Mouse (Mus musculus) brain, embryonic 14.5 days (tissue): ENCODE data around the gene Slc23a2. TPM values are rescaled to one million over a fixed set of nuclear protein-coding genes. Genes with fewer than 3 reads are reported as not detected.
A peak's percentile ranks its signal among the peaks of the same experiment; 100 is the strongest.

Experiments used
- DNase-seq: peaks from one replicate; pipeline ENCODE4 v3.0.0-alpha.2; 2011; ENCODE audit warnings: low read depth
- CTCF ChIP-seq: fragments of 200-500 bp; IDR thresholded peaks from 2 replicates; pipeline ENCODE4 v1.5.1; 2012; ENCODE audit warnings: inconsistent platforms, mild to moderate bottlenecking, moderate library complexity, borderline replicate concordance; ENCODE audit not compliant: insufficient read depth, insufficient read length; ENCODE audit errors: extremely low read depth
- POLR2A ChIP-seq: fragments of 200-500 bp; IDR thresholded peaks from 2 replicates; pipeline ENCODE4 v1.6.1; 2012; ENCODE audit warnings: mild to moderate bottlenecking, inconsistent platforms, borderline replicate concordance; ENCODE audit not compliant: poor library complexity, insufficient read depth, insufficient read length, severe bottlenecking; ENCODE audit errors: extremely low read depth
- polyA plus RNA-seq: library from polyadenylated mRNA; depleted of rRNA; stranded (reverse); fragments of >200 nt; gene quantifications from 2 replicates; pipeline ENCODE4 v1.2.3, GENCODE M21; 2012

The Slc23a2 gene
- polyA plus RNA-seq, 1 experiment, result 40.9 TPM

DNA sequence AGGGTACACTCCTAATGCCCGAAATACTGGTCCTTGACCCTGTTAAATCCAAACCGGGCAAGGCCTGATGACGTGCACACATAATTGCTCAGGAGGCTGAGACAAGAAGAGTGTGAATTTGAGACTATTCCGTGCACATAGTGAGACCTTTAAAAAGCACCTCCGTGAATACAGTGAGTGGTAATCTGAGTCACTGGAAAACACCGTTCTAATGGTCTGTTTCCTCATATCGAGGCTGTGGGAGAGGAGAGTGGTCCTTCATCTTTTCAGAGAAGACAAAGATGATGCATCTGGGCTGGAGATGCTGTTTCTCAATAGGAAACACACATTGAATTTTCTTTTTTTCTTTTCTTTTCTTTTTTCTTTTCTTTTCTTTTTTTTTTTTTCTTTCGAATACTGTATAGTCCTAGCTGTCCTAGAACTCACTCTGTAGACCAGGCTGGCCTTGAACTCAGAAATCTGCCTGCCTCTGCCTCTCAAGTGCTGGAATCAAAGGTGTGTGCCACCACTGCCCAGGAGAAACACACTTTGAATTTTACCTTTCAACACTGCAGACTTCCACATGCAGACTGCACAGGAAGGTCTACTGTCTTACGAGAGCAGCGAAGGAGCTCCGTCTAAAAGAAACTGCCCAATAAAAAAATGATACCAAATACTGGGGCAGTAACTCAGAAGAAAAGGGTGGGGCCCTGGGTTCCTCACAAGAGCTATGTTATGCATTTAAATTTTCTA is 113.4 kb downstream of the Slc23a2 start:
- no peak for DNase-seq
- TF ChIP-seq POLR2A (no peak), CTCF (no peak)

DNA sequence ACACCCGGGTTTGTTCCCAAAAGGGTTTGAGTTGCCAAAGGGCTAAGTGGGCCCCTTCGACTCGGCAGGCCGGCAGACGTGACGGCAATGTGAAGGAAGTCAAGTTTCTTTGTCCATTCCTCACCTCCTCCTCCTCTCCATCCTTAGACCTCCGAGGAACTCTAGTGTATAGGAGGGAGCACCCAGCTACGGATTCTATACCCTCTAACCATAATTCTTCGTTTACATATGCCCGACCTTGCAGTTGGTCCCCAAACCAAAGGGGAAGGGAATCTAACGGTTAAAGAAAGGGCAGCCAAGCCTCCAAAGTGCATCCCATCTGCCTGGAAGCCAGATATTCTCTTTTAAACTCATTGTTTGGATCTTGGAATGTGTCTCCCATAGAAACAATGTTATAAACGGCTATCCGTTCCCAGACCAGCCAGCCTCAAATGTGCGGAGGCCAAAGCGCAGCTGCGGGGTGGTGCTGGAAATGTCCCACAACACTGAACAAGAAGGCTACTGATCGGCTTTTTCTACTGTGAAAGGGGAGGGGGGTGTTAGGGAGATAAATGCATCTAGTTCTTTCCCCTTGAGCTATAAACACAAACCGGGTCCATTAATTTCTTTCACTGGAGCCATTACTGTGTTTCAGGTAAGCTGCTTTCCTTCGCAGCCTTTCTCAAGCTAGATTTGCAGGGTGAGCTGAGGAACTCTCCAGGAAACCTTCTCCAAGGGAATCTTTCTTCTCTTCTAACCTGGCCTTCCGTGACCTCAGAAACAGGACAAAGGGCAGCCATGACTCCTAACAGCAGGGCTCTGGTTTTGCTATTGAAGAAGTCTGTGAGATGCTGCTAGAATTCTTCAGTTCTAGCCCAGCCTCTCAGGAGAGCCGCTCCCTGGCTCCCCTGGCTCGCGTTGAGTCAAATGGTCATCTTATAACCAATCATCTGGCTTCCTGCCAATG is 114.2 kb downstream of the Slc23a2 start:
- peak; percentile 74 for DNase-seq
- no peak for TF ChIP-seq POLR2A
- TF ChIP-seq CTCF, result no peak

GRCm38 (mm10) chr2:132029646-132030417 is 115.1 kb downstream of the Slc23a2 start, which contains the start of gene Rassf2:
Gene Rassf2, minus strand, starts transcription at chr2:132030258.
- TF ChIP-seq POLR2A (peak; percentile 76), CTCF (no peak)
- peak; percentile 99 for DNase-seq

- TF ChIP-seq CTCF, result no peak
- TF ChIP-seq POLR2A, result no peak
- DNase-seq, result peak; percentile 62
Observed at GRCm38 (mm10) chr2:132028894-132029605, 115.9 kb downstream of the Slc23a2 start.

DNA sequence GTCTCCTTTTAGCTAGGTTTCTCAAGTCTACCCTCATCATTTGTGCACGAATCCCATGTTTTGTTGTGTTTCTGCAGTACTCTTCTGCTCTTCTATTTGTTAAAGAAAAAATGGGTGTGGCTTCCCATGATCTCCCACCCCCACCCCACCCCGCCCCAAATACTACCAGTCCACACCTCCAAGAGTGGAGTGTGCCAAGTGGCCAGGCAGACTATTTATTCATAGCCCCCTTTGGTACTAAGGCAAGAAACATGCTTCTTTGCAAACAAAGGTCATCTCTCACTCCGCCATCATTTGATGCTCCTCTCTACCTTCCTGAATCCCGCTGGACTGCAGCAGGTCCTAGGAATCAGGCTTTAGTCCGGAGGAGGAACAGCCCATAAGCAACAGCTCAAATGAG is 116.8 kb downstream of the Slc23a2 start:
- DNase-seq, result no peak
- no peak for TF ChIP-seq CTCF
- TF ChIP-seq POLR2A, result no peak

DNA sequence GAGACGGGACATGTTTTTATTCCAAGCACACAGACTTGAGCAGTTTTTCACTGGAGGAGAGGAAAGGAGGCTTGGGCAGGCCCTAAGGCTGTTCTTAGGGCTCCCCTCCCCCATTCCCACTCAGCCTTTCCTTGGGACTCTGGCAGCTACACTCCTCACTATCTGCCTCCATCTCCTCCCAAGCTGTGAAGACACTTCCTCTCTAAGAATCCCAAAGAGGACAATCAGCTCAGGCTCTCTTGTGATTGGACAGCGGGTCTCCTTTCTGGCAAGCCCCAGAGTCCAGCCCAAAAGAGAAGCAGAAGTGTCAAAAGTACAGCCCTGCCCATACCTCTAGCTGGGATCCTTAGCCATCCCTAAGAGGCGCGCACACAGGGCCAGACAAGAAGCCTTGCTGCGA is 117.5 kb downstream of the Slc23a2 start:
- DNase-seq, result no peak
- no peak for TF ChIP-seq CTCF
- no peak for TF ChIP-seq POLR2A

DNA sequence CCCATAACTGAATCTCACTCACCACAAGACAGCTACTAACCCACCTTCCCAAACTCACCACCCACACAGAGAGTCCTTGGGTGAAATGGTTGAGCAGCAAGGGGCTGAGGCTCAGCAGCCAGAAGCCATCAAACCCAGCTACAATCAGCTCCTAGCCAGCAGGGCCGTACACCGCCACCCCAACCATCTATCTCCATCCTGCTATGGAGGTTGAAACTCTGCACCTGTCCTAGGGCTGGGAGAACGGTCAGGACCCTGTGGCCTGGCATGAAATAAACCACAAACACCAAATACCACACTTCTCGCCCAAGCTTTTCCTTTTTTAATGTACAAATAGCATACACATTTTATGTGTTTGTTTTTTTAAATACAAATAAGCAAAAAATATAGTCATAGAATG is 120.9 kb downstream of the Slc23a2 start:
- no peak for DNase-seq
- TF ChIP-seq CTCF (no peak), POLR2A (no peak)

DNA sequence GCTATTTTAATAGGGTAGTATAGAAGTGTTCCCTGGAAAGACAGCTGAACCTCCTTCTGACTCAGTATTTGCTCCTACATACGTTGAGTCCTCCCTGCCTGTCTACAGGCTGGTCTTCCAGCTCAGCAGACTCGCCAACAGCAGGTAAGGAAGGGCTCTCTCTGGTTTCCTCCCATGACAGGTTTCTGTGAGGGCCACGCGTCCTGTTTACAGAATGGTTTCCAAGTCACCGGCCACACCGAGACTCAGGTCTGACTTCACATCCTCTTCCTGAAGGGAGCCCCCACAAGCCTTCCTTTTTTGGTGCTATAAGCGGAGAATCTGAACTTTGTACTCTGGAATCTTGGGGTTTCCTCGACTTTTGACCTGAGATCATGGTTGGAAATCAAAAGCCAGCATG is 122.3 kb downstream of the Slc23a2 start:
- TF ChIP-seq POLR2A, result no peak
- TF ChIP-seq CTCF, result no peak
- DNase-seq, result no peak

DNA sequence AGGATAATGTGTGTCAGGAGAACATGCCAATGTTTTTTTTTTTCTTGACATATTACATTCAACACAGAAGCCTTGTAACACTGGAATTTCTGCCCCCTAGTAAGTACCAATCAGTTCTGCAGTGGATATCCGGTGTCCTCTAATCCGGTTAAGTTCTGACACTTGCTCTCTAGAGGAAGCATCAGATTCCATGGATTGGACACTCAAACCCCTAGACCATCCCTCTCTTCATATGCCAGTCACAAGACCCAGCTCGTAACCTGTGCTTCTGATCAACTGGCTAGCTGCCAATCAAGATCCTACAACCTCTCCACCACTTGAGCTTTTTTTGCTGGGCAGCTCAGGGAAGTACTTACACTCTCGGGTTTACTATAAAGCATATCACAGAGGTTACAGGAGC is 123.3 kb downstream of the Slc23a2 start:
- no peak for DNase-seq
- TF ChIP-seq CTCF (no peak), POLR2A (no peak)

DNA sequence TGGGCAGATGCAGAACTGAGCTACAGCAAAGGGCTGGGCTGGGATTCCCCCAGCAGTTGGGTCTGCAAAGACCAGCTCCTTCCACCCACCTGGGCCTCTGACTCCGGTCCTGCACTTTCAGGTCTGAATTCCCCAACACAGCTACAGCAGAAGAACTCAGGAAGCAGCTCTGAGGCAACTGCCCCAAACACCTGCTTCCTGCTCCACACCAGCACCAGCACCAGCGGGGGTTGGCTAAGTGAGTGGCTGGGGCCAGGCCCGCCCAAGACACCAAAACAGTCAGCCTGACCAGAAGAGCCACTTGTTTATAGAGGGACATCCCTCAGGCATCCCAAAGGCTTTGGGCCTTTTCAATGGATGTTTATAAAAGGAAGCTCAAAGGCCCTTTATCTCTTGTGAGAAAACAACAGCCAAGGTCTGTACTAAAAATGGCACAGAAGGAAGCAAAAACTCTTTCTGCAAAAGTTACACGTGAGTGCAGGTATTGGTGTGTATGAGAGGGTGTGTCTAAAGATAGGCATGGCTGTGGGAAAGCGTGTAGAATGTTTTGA is 123.8 kb downstream of the Slc23a2 start:
- TF ChIP-seq CTCF (no peak), POLR2A (no peak)
- no peak for DNase-seq

DNA sequence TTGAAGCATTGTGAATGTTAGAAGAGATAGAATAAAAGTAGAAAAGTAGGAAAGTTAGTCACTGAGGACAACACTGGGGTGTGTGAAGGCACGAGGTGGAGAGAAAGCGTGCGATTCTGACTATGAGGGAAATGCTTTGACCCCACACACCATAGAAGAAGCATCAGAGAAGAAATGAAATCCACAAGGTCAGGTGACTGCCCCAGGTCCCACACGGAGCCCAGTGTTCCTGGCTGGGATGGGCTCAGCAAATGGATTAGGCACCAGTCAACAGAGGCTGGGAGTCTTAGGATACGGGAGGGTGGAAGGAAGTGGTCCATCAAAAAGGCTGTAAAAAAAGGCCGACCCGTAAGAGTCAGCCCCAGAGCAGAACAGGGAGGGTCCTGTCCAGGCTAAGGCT is 124.5 kb downstream of the Slc23a2 start:
- DNase-seq, result no peak
- TF ChIP-seq POLR2A (no peak), CTCF (no peak)

- no peak for TF ChIP-seq CTCF
- TF ChIP-seq POLR2A, result no peak
- no peak for DNase-seq
Observed at GRCm38 (mm10) chr2:132019372-132019811, 125.5 kb downstream of the Slc23a2 start.
